Mouse (Mus musculus) adrenal gland, postnatal 36 days (tissue): ENCODE measurements at regions not wholly inside any gene's neighbourhood (a gene's known extent, or its start where the extent isn't known, plus 50 kb on each side); places are given as distances from the start of the nearest gene placed in this dataset.

Source experiments
- DNase-seq, 2 experiments: peaks; one replicate each; pipeline ENCODE4 v3.0.0; 2021; ENCODE audit warnings: mixed read lengths in 1 of 2

- DNase-seq = no peak
These were observed 61.6 kb downstream of the Gm10295 start for GRCm38 (mm10) chr7:71289702-71290101.

GRCm38 (mm10) chr7:71289266-71289665, 62.0 kb downstream of the Gm10295 start:
- no peak for DNase-seq

DNA sequence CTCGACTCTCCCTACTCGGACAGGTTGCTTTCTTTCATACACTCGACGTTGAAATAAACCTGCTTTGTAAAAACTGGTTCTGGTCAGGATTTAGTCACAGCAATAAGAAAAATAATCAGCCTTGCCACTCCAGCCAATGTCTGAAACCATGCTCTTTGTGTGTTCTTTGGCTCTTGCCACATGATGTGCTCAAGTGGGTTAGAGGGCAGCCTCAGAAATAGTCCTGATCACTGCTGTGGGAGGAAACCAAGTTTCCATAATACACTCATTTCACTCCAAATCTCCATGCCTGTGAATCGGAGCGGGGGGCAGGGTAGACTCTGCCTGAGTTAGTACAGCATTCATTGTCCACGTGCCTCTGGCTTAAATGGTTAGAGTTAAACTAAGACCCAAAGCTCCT, 63.8 kb downstream of the Gm10295 start:
- no peak for DNase-seq

DNA sequence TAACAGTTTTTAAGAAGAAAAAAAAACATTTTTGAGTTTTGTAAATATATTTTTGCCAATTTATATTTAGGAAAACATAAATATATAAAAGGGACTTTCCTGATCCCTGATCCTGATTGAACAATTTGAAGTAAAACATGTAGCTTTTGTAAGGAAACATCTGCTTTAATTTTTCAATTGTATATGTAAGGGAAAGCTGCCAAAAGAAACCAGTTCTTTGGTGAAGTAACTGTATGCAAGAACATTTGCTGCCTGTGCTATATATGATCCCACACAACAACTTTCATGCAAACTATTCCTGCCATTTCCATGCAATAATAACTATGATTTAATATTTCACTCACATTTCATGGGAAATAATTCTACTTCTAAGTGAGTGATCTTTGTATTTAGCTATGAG, 67.0 kb downstream of the Gm10295 start:
- DNase-seq = no peak

DNA sequence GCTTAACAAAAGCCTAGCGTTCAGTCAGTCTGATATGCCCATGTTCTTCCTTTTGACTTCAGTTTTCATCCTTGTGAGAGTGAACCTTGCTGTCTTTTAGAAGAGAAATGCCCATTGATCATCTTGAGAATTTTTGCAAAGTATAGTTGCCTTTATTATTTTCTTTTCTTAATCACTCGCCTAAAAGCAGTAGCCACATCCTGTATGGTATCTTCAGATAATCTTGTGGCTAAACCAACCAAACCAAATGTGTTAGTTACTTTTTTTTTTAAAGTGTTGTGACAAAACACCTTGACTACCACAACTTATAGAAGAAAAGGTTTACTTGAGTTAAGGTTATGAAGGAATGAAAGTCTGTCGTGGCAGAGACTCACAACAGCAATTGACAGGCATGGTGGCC, 67.9 kb downstream of the Gm10295 start:
- no peak for DNase-seq

DNA sequence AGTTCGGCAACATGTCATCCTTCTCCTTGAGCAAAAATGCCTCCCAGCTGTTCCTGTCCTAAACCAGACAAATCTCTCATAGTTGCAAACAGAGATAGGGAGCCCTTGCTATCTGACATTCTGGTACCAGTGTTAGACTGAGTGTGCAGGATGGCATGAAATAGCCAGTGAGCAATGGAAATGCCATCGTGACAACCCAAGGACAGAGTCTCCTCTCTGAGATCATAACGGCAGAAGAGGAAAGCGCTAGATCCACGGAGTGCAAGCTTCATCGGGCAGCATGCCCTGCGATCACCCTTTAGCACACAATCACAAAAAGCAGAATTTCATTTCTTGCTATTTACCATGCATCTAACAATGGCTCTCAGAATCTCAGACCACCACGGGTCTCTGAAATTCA, 85.2 kb downstream of the Gm10295 start:
- DNase-seq = peak; percentile 28 to 54

GRCm38 (mm10) chr7:71264115-71264514, 87.2 kb downstream of the Gm10295 start:
- peak in 1 of 2 experiments; percentile 3 for DNase-seq

GRCm38 (mm10) chr7:71249669-71250068, 101.6 kb downstream of the Gm10295 start:
- DNase-seq = no peak

DNA sequence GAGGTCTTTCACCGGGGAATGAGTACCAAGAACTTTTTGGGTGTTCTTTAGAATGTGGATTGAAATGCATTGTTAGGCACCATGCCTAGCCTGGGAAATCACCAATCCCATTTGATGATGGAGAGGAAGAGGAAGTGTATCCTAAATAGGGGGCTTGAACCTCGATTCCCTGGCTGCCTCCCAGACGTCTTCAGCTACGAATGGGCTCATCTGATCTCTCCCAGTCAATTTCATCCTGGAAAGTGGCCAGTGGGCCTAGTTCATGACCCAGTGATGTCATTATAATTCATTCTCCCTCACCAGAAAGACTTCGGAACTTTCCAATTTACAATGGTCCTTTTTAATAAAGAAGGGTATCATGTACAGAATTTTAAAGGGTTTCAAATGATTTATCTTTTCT, 102.1 kb downstream of the Gm10295 start:
- peak in 1 of 2 experiments; percentile 15 for DNase-seq

DNA sequence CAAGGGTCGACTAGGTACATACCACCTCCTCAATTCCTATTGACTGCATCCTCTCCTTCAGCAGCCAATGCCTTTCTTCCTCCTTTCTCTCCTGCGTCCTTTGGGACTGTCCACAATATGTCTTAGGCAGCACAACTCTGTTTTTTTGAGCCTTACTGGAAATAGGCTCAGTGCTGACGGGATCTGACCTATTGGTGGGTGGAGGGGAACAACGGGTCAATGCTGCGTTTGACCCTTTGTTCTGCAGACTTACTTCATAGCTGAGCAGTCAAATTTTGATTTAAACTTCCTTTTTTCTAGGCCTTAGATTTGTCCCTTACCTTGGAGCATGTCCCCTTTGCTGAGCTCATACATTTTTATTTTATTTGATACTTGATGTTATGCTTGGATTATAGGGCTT, 103.4 kb downstream of the Gm10295 start:
- peak in 1 of 2 experiments; percentile 28 for DNase-seq

DNA sequence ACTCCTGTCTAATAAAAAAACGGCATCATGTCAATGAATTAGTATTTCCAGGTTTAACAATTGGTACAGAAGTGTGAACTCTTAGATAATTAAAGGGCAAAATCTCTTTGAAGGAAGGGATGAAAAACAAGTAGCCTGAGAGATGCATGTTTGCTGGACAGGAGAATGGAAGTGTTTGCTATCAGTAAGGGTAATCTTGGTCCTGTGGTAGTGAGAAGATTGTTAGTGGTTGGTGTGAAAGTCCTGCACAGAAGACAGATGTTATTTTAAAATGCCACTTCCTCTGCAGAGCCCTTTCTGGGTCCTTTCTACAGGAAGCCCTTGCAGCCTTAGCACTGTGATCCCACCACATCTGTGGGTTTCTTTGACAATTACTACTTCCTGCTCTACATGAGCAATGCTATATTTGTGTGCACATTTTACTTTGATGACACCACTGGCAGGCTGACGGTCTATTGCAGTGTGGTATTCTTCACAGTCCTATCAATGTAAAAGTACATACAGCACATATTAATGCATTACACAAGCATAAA, 108.8 kb downstream of the Gm10295 start:
- no peak for DNase-seq

DNA sequence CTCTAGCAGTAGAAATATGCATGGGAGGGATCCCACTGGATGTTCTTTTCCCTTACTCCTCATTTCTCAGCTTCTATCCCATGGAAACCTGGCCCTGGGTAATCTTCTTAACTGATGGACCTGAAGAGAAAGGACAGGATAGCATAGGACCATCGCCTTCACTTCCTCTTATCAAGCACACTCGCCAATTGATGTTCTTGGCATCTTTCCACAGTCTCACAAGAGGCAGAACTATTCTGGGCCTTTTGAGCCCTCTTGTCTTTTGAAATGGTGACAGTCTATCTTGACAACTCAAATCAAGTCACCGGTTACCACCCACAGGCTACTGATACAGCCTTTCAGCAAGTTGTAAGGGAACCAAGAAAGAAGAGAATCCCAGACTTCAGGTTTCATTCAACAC, 112.1 kb downstream of the Gm10295 start:
- DNase-seq = no peak

DNA sequence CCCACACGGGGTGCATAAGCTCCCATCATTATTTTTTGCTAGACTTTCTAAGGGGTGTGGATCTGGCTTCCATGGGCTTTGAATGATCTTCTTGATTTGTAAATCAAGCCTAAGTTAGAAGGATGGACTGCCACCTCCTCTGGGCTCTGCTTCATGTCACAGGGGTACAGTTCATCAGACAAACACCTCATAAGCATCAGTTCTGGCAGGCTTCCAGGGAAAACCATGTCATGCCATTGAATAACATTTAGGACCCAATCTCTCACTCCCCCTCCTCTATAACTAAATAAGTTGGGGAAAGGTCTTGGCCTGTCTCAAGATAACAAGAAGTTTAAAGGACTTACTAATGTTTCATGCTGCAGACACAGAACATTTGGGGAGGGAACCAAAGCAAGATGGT, 115.0 kb downstream of the Gm10295 start:
- DNase-seq = no peak

DNA sequence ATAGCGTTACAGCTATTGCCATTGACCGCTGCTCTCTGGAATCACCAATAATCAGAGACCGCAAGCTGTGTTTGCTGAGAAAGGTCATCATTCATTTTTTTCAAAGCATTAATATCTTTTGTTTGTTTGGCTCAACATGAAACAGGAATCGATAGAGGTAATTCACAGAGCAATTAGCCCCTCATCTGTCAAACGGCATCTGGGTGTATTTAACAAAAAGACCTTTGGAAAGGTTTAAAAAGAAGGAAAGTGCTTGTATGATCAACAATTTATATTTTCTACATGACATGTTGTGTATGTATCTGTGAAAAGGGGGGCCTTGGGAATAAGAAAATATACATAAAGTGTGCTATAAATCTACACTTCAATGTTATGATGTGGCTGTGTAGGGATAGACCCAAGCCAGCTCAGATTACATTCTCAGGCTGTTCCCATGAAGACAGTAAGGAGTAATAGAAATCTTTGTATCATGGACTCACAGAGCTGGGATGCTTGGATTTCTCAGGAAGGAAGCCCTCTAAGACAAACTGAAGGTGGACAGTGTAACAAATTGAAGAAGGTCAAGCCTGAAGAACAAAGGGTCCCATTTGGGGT, 117.0 kb downstream of the Gm10295 start:
- no peak for DNase-seq

DNA sequence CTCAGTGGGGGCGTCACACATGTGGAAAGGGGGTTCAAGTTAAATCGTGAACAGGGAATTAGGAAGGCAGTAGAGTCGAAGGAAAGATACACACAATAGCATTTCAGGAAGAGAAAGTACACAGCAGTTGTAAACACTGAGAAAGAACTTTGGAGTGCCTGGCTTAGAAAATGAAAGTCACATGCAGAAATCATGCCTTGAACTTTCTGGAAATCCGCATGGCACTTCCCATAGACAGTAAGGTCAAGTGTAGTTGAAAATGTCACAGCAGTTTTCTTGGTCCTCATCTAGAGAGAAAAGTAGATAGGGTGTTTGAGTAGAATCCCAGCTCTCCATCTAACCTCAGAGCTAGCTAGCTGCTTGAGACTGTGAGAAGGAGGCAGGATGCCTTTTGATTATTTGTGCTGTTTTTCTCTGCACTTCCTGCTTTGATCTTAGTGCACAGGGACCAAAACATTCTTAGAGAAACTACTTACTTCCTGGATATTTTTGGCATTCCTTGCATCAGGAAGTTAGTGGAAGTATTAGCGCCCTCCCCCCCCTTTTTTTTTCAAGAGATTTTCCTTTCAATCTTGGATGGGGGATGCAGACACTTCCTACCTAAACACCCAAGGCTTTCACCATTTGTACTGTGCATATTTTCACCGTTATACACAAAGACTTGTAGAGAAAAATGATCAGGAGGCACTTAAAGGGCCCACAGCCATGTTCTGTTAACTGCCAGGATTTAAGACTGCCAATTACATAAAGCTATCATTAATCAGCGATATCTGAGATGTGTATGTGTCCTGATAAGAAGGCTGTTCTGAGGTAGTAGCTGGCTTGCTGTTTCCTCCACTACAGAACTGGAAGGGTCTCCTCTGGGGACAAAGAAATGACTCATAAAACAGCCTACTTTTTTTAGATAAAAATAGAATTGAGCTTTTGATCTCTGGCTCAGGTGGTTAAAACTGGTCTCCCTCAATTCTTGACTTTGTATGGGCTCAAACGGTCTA, 118.2 kb downstream of the Gm10295 start:
- DNase-seq = no peak

- DNase-seq = peak in 1 of 2 experiments; percentile 2
These were observed 120.3 kb downstream of the Gm10295 start for GRCm38 (mm10) chr7:71230901-71231477.

- DNase-seq = no peak
These were observed 122.1 kb downstream of the Gm10295 start for GRCm38 (mm10) chr7:71229183-71229582.

- no peak for DNase-seq
These were observed 126.9 kb downstream of the Gm10295 start for GRCm38 (mm10) chr7:71224320-71224865.

GRCm38 (mm10) chr7:71223513-71224319, 127.6 kb downstream of the Gm10295 start:
- DNase-seq = peak; percentile 3 to 20

DNA sequence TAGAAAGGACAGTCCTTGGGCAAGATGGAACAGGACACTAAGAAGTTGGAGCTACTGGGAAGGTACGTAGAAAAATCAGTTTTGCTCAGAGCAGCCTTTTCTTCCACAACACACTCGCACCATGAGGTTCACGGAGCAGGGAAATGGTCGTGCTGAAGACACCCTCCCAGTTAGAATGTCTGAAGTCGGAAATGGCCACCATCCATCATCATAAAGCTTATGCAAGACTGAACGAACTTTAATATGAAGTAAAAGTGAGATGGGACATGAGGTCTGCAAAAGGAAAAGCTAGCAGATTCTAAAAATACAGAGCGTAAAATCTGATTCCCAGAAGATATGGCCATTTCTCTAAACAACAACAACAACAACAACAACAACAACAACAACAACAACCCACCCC, 133.9 kb downstream of the Gm10295 start:
- DNase-seq = no peak

- DNase-seq = peak; percentile 59 to 67
These were observed 134.5 kb downstream of the Gm10295 start for GRCm38 (mm10) chr7:71216808-71217207.
